Mouse (Mus musculus): Measurements from ENCODE around the gene Gm11114.

The Gm11114 gene

GRCm38 (mm10) chr9:85357154-85357860 is 44.7 kb downstream of the Gm11114 start:
- DNase-seq (ENCODE audit: low spot score in 2 of 2): no peak
